Mouse (Mus musculus) midbrain, embryonic 12.5 days (tissue): ENCODE measurements around the gene Pdzph1. TPM values are rescaled to one million over a fixed set of nuclear protein-coding genes. Genes with fewer than 3 reads are reported as not detected.

Source experiments
- polyA plus RNA-seq: library from polyadenylated mRNA; unstranded; fragments of >200 nt; fragmentation: Nextera tagmentation; extraction: Ambion mirVana; gene quantifications from 2 replicates; pipeline ENCODE4 v1.2.1, GENCODE M21; 2016

Gene Pdzph1
- polyA plus RNA-seq, 1 experiment from 2014 or later = 22.3 TPM

Other genes with a start within 250 kb of the Pdzph1 start
- 6.5 and 8.1 TPM in 2 replicates for gene Nudt12, start 22.0 kb upstream of the Pdzph1 start, polyA plus RNA-seq